Mouse (Mus musculus): ENCODE data around the gene Cpped1. TPM values are rescaled to one million over a fixed set of nuclear protein-coding genes. Genes with fewer than 3 reads are reported as not detected.

Gene Cpped1
- polyA plus RNA-seq (2012; rRNA removed) = 10.8 and 12.1 TPM in 2 replicates

DNA sequence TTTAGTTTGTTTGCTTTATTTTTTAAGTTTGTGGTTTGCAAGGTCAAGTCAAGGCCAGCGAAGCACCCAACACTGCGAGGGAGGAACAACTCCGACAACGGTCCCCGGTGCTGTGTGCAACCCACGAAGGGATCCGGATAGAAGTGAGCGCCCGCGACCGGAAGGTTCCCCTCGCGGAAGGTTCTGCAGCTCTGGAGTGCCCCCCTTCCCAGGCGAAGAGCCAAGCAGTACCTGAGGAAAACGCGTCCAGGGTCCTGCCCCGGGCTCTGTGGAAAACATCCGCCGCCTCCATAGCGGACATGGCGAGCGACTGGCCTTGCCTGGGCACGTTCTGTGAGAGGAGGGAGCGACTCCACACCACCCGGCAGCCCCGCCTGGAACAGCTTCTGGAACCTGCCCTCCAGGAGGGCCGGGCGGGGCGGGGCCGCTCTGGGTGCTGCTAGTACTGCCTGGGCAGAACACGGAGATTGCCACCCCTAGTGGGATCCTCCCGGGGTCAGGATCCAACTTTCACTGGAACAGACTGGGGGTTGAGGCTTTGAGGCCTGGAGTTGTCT lies at the start of gene Cpped1:
TSS of gene Cpped1 (minus strand) at position 411 of the 557 bp plus-strand sequence.

Other genes starting within 250 kb of the Cpped1 start
- gene Shisa9, start 74.7 kb upstream of the Cpped1 start, polyA plus RNA-seq (2012; rRNA removed) = 10.4 and 10.9 TPM in 2 replicates